ENCODE assay signal across 8 mouse cellular contexts in genomic region chr11:102407834-102408215, GRCm38 (mm10). TPM values are rescaled to one million over a fixed set of nuclear protein-coding genes. Genes with fewer than 3 reads are reported as not detected.
A peak's percentile ranks its signal among the peaks of the same experiment; 100 is the strongest.
DNase-seq lines count a peak whose midpoint lies in the region; ATAC-seq and TF ChIP-seq lines count a peak whose summit lies in the region.

Gene Slc25a39 (minus strand): TSS chr11:102407946.

- no peaks in the 10 kb centered on the region for H3K27me3 ChIP-seq in cerebellum, adult 2 months (ENCODE audit: control insufficient read depth, insufficient read depth, low read length)
- H3K27me3 ChIP-seq in E14TG2a.4 (ENCODE audit: insufficient read depth, low read length): no peaks in the 10 kb centered on the region
- peaks cover 7% of the 10 kb centered on the region for H3K27me3 ChIP-seq in erythroblast, embryonic 14.5 days (ENCODE audit: control insufficient read depth)
- no peaks in the 10 kb centered on the region; the same call in 1 of the 2 replicates for H3K27me3 ChIP-seq in limb, embryonic 12.5 days

- no peak for ATAC-seq in cerebellum, adult (ENCODE audit: insufficient number of reproducible peaks, low FRiP score, low TSS enrichment)
- no peak for ATAC-seq in limb, embryonic 12.5 days (ENCODE audit: insufficient number of reproducible peaks, insufficient read depth, low FRiP score, low TSS enrichment, low read depth)
- no peak for ATAC-seq in neutrophil, adult 5-6 weeks (ENCODE audit: extremely low read depth, insufficient number of reproducible peaks, low FRiP score, poor library complexity, severe bottlenecking)

- H3K27ac ChIP-seq in cerebellum, adult 2 months (ENCODE audit: insufficient read depth, low read length): peak within 1 kb of the TSS; percentile 97
- H3K27ac ChIP-seq in limb, embryonic 12.5 days: peak within 1 kb of the TSS; percentile 87

- H3K4me3 ChIP-seq in cerebellum, adult 2 months (replicated peaks; ENCODE audit: insufficient read depth, low read depth, low read length): peak within 1 kb of the TSS; percentile 80
- peak within 1 kb of the TSS; percentile 97 for H3K4me3 ChIP-seq in E14TG2a.4 (replicated peaks; ENCODE audit: low read length)
- H3K4me3 ChIP-seq in erythroblast, embryonic 14.5 days (replicated peaks): peak within 1 kb of the TSS; percentile 74
- H3K4me3 ChIP-seq in limb, embryonic 12.5 days (replicated peaks): peak within 1 kb of the TSS; percentile 79

- peak within 1 kb of the TSS; percentile 88 for H3K4me2 ChIP-seq in limb, embryonic 12.5 days

- no peaks in the 10 kb centered on the region for H3K9me3 ChIP-seq in E14TG2a.4 (ENCODE audit: low read length)
- no peaks in the 10 kb centered on the region for H3K9me3 ChIP-seq in erythroblast, embryonic 14.5 days (ENCODE audit: control insufficient read depth, low read length)
- no peaks in the 10 kb centered on the region for H3K9me3 ChIP-seq in limb, embryonic 12.5 days

- DNase-seq in cerebellum, adult 2 months: no peak
- no peak for DNase-seq in heart, postnatal 14 days
- no peak for DNase-seq in spleen, adult 12 weeks (ENCODE audit: low spot score)

- H3K4me1 ChIP-seq in cerebellum, adult 2 months (ENCODE audit: control insufficient read depth, insufficient read depth, low read length): peaks cover 13% of the 10 kb centered on the region
- peaks cover 63% of the 10 kb centered on the region for H3K4me1 ChIP-seq in E14TG2a.4 (replicated peaks; ENCODE audit: low read depth, low read length)
- H3K4me1 ChIP-seq in erythroblast, embryonic 14.5 days (ENCODE audit: control insufficient read depth): peaks cover 84% of the 10 kb centered on the region
- peaks cover 14% of the 10 kb centered on the region for H3K4me1 ChIP-seq in limb, embryonic 12.5 days (replicated peaks)

- H3K9ac ChIP-seq in limb, embryonic 12.5 days (replicated peaks): peak within 1 kb of the TSS; percentile 84

- peaks cover 37% of the 10 kb centered on the region for H3K36me3 ChIP-seq in E14TG2a.4 (ENCODE audit: insufficient read depth, low read length)
- H3K36me3 ChIP-seq in erythroblast, embryonic 14.5 days (ENCODE audit: control insufficient read depth): peaks cover 40% of the 10 kb centered on the region
- peaks cover 26% of the 10 kb centered on the region for H3K36me3 ChIP-seq in limb, embryonic 12.5 days

- WGBS in cerebellum, adult 2 months: under 1% methylated on average over 19 of the region's 19 CpGs
- 1% methylated on average over 19 of the region's 19 CpGs for WGBS in limb, embryonic 12.5 days

- no peak for TF ChIP-seq CTCF in cerebellum, adult 2 months (IDR thresholded peaks at IDR 0.05; ENCODE audit: borderline replicate concordance, insufficient read depth, low read depth, low read length)
- no peak for TF ChIP-seq CTCF in E14TG2a.4 (conservative IDR thresholded peaks at IDR 0.05; ENCODE audit: low read length)

- TF ChIP-seq POLR2A in cerebellum, adult 2 months (IDR thresholded peaks at IDR 0.05; ENCODE audit: borderline replicate concordance, insufficient read depth, low read length): no peak

- intact Hi-C loops in heart, postnatal 14 days (cut with DNase I): loop anchor here (1.0 to 2.0 kb wide), 2 partner anchors 88 to 111 kb away; partner anchors contain the start of gene Atxn7l3

RNA-seq across cellular contexts. Expression of gene Slc25a39, which starts in this region (rescaled TPM):
- 124 and 126 TPM in 2 replicates for polyA plus RNA-seq in cerebellum, adult 2 months (2012; rRNA removed)
- 579 and 725 TPM in 2 replicates for polyA plus RNA-seq in erythroblast, embryonic 14.5 days (2012)
- total RNA-seq in heart, postnatal 14 days (2021): 100 to 1,000 TPM; 163 to 176 TPM
- polyA plus RNA-seq in limb, embryonic 12.5 days (2016; fragmentation: Nextera tagmentation; extraction: Ambion mirVana): 164 and 174 TPM in 2 replicates
- total RNA-seq in neutrophil, adult 5-6 weeks (2017): 31.0 and 36.2 TPM in 2 replicates
